Mouse (Mus musculus) layer of hippocampus, adult 2 months (tissue): Measurements from ENCODE around the gene Ceacam2. TPM values are rescaled to one million over a fixed set of nuclear protein-coding genes. Genes with fewer than 3 reads are reported as not detected.
"Not testable (repeated sequence)": the region's sequence is repeated elsewhere in the genome, so short reads cannot be mapped to it uniquely, and the experiment has no call there.

ENCODE experiments used
- DNase-seq, 2 experiments: peaks; one replicate each; pipeline ENCODE4 v3.0.0; 2022; ENCODE audit warnings: low spot score in 2 of 2
- H3K27ac ChIP-seq: fragments of 200-600 bp; 2 replicates; pipeline ENCODE4 v1.8.1; 2022
- H3K4me3 ChIP-seq: fragments of 200-600 bp; 2 replicates; pipeline ENCODE4 v1.8.1; 2022; ENCODE audit warnings: mild to moderate bottlenecking
- CTCF ChIP-seq: fragments of 200-600 bp; conservative IDR thresholded peaks from 2 replicates; pipeline ENCODE4 v1.8.1; 2022; ENCODE audit warnings: antibody characterized with exemption, mild to moderate bottlenecking, moderate library complexity
- long read RNA-seq, 2 experiments: library from polyadenylated mRNA; stranded (forward); transcript quantifications; one replicate each; pipeline ENCODE4 v2.0.0; 2021; ENCODE audit warnings: borderline mapping rate in 2 of 2
- total RNA-seq, 2 experiments: library from RNA; stranded (reverse); gene quantifications; 2 replicates each; pipeline ENCODE4 v1.2.3; 2021

Gene Ceacam2
- total RNA-seq = under 1 TPM; 0.20 to 0.67 TPM
- long read RNA-seq, experiment 1, partial matches to known transcripts = 0 of 3 reads
- long read RNA-seq, experiment 1, other reads (novel, unspliced or antisense) = 3 of 3 reads
- long read RNA-seq, experiment 2, partial matches to known transcripts = 0 of 3 reads
- long read RNA-seq, experiment 2, other reads (novel, unspliced or antisense) = 3 of 3 reads

- not testable (repeated sequence) for H3K27ac ChIP-seq, H3K4me3 ChIP-seq, DNase-seq
Measured at GRCm38 (mm10) chr7:25539376-25539907, at the start of gene Ceacam2. Gene Ceacam2, minus strand, starts transcription at chr7:25539857.

GRCm38 (mm10) chr7:25585351-25586204, 45.9 kb upstream of the Ceacam2 start:
- no peak for TF ChIP-seq CTCF
- H3K4me3 ChIP-seq = no peak overlapping the region
- H3K27ac ChIP-seq = no peak overlapping the region
- no peak for DNase-seq

- no peak overlapping the region for H3K27ac ChIP-seq
- H3K4me3 ChIP-seq = no peak overlapping the region
- DNase-seq = no peak
- no peak for TF ChIP-seq CTCF
Measured at GRCm38 (mm10) chr7:25584651-25585050, 45.0 kb upstream of the Ceacam2 start.

GRCm38 (mm10) chr7:25582301-25582810, 42.7 kb upstream of the Ceacam2 start:
- no peak overlapping the region for H3K4me3 ChIP-seq
- no peak for TF ChIP-seq CTCF
- no peak overlapping the region for H3K27ac ChIP-seq
- DNase-seq = no peak

- no peak for TF ChIP-seq CTCF
- no peak for DNase-seq
- Histone ChIP-seq H3K27ac (no peak overlapping the region), H3K4me3 (no peak overlapping the region)
Measured at GRCm38 (mm10) chr7:25579441-25579840, 39.8 kb upstream of the Ceacam2 start.

- not testable (repeated sequence) for H3K4me3 ChIP-seq, DNase-seq, H3K27ac ChIP-seq
Measured at GRCm38 (mm10) chr7:25576793-25577437, 37.3 kb upstream of the Ceacam2 start.

GRCm38 (mm10) chr7:25576308-25576707, 36.7 kb upstream of the Ceacam2 start:
- not testable (repeated sequence) for H3K4me3 ChIP-seq, DNase-seq, H3K27ac ChIP-seq

GRCm38 (mm10) chr7:25575870-25576269, 36.2 kb upstream of the Ceacam2 start:
- H3K4me3 ChIP-seq = no peak overlapping the region
- no peak overlapping the region for H3K27ac ChIP-seq
- DNase-seq = no peak
- TF ChIP-seq CTCF = no peak

- Histone ChIP-seq H3K27ac (no peak overlapping the region), H3K4me3 (no peak overlapping the region)
- DNase-seq = no peak
- no peak for TF ChIP-seq CTCF
Measured at GRCm38 (mm10) chr7:25575105-25575504, 35.4 kb upstream of the Ceacam2 start.

- H3K4me3 ChIP-seq, H3K27ac ChIP-seq, DNase-seq: not testable (repeated sequence)
Measured at GRCm38 (mm10) chr7:25573806-25574205, 34.1 kb upstream of the Ceacam2 start.

- Histone ChIP-seq H3K27ac (no peak overlapping the region), H3K4me3 (no peak overlapping the region)
- no peak for TF ChIP-seq CTCF
- no peak for DNase-seq
Measured at GRCm38 (mm10) chr7:25568721-25569120, 29.1 kb upstream of the Ceacam2 start.

- not testable (repeated sequence) for H3K27ac ChIP-seq, DNase-seq, H3K4me3 ChIP-seq
- peak; percentile 75 for TF ChIP-seq CTCF
Measured at GRCm38 (mm10) chr7:25541464-25541863, 1.8 kb upstream of the Ceacam2 start.

- H3K27ac ChIP-seq, DNase-seq, H3K4me3 ChIP-seq: not testable (repeated sequence)
Measured at GRCm38 (mm10) chr7:25539954-25540353, 297 bp upstream of the Ceacam2 start.
